Mouse (Mus musculus) erythroblast, embryonic 14.5 days (primary cell): ENCODE results near the gene Ubxn10. TPM values are rescaled to one million over a fixed set of nuclear protein-coding genes. Genes with fewer than 3 reads are reported as not detected.

Experiments used
- H3K27me3 ChIP-seq: 2 replicates; pipeline ENCODE4 v1.6.1; 2012; ENCODE audit warnings: inconsistent platforms; ENCODE audit not compliant: control insufficient read depth
- H3K36me3 ChIP-seq: 2 replicates; pipeline ENCODE4 v1.6.1; 2012; ENCODE audit warnings: mild to moderate bottlenecking, inconsistent platforms; ENCODE audit not compliant: control insufficient read depth
- H3K4me1 ChIP-seq: 2 replicates; pipeline ENCODE4 v1.6.1; 2012; ENCODE audit warnings: inconsistent platforms; ENCODE audit not compliant: control insufficient read depth
- H3K4me3 ChIP-seq: replicated peaks from 2 replicates; pipeline ENCODE3; 2012; ENCODE audit warnings: moderate library complexity, mild to moderate bottlenecking, inconsistent platforms
- H3K9me3 ChIP-seq: 2 replicates; pipeline ENCODE4 v1.6.1; 2012; ENCODE audit warnings: low read length, inconsistent platforms, mixed read lengths; ENCODE audit not compliant: control insufficient read depth
- GATA1 ChIP-seq: IDR thresholded peaks from 2 replicates; pipeline ENCODE4 v1.6.1; 2012; ENCODE audit warnings: low read length, inconsistent platforms, mixed read lengths
- TAL1 ChIP-seq: IDR thresholded peaks from 3 replicates; pipeline ENCODE4 v1.6.1; 2012; ENCODE audit warnings: low read length, inconsistent platforms, mixed read lengths
- polyA plus RNA-seq: library from polyadenylated mRNA; stranded (reverse); fragments of >175 nt; gene quantifications from 2 replicates; pipeline ENCODE4 v1.2.3, GENCODE M21; 2012

Ubxn10 gene
- polyA plus RNA-seq, 1 experiment = not detected

DNA sequence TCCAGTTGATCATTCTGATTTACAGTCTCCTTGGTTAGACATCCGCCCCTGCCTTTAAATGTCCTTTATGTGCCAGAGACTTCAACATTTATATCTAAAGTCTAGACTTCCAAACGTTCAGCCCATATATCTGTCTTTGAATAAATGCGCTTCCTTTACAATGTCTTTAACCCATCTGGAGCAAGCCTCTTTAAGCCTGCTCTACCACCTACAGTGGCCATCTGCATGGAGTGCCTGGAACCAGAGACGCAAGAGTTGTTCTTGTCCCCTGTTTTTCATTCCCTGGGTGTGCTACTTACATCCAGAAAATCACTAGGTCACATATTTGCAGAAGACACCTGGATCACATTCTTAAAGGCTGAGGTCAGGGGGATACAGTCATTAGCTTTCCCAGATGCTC, 56.8 kb downstream of the Ubxn10 start:
- Histone ChIP-seq H3K4me1 (no peaks in the 10 kb centered on the region), H3K36me3 (no peaks in the 10 kb centered on the region), H3K9me3 (no peaks in the 10 kb centered on the region), H3K4me3 (no peak overlapping the region), H3K27me3 (no peaks in the 10 kb centered on the region)
- TF ChIP-seq TAL1 (no peak), GATA1 (no peak)

GRCm38 (mm10) chr4:138677579-138677978, 59.4 kb downstream of the Ubxn10 start:
- H3K9me3 ChIP-seq = no peaks in the 10 kb centered on the region
- H3K4me3 ChIP-seq = no peak overlapping the region
- no peaks in the 10 kb centered on the region for H3K4me1 ChIP-seq

GRCm38 (mm10) chr4:138676480-138676879, 60.5 kb downstream of the Ubxn10 start:
- no peak overlapping the region for H3K4me3 ChIP-seq
- H3K27me3 ChIP-seq = no peaks in the 10 kb centered on the region
- no peaks in the 10 kb centered on the region for H3K4me1 ChIP-seq
- TF ChIP-seq GATA1 (no peak), TAL1 (no peak)
- H3K9me3 ChIP-seq = no peaks in the 10 kb centered on the region
- H3K36me3 ChIP-seq = no peaks in the 10 kb centered on the region

More at GRCm38 (mm10) chr4:138677579-138677978, 59.4 kb downstream of the Ubxn10 start:
- Histone ChIP-seq H3K27me3 (no peaks in the 10 kb centered on the region), H3K36me3 (no peaks in the 10 kb centered on the region)
- TF ChIP-seq GATA1 = no peak
- TF ChIP-seq TAL1 = no peak

GRCm38 (mm10) chr4:138672160-138672559, 64.8 kb downstream of the Ubxn10 start:
- Histone ChIP-seq H3K9me3 (no peaks in the 10 kb centered on the region), H3K4me1 (no peaks in the 10 kb centered on the region), H3K27me3 (no peaks in the 10 kb centered on the region), H3K36me3 (no peaks in the 10 kb centered on the region), H3K4me3 (no peak overlapping the region)
- TF ChIP-seq TAL1 (no peak), GATA1 (no peak)

GRCm38 (mm10) chr4:138670093-138670889, 66.7 kb downstream of the Ubxn10 start:
- Histone ChIP-seq H3K4me3 (no peak overlapping the region), H3K36me3 (no peaks in the 10 kb centered on the region), H3K9me3 (no peaks in the 10 kb centered on the region; the same call in 1 of the 2 replicates), H3K4me1 (no peaks in the 10 kb centered on the region), H3K27me3 (no peaks in the 10 kb centered on the region)
- no peak for TF ChIP-seq TAL1
- no peak for TF ChIP-seq GATA1

- Histone ChIP-seq H3K36me3 (no peaks in the 10 kb centered on the region), H3K4me3 (no peak overlapping the region), H3K4me1 (no peaks in the 10 kb centered on the region), H3K9me3 (peaks cover 5% of the 10 kb centered on the region; the same call in 1 of the 2 replicates), H3K27me3 (no peaks in the 10 kb centered on the region)
- TF ChIP-seq TAL1 (no peak), GATA1 (no peak)
Measured at GRCm38 (mm10) chr4:138666521-138666920, 70.4 kb downstream of the Ubxn10 start.

DNA sequence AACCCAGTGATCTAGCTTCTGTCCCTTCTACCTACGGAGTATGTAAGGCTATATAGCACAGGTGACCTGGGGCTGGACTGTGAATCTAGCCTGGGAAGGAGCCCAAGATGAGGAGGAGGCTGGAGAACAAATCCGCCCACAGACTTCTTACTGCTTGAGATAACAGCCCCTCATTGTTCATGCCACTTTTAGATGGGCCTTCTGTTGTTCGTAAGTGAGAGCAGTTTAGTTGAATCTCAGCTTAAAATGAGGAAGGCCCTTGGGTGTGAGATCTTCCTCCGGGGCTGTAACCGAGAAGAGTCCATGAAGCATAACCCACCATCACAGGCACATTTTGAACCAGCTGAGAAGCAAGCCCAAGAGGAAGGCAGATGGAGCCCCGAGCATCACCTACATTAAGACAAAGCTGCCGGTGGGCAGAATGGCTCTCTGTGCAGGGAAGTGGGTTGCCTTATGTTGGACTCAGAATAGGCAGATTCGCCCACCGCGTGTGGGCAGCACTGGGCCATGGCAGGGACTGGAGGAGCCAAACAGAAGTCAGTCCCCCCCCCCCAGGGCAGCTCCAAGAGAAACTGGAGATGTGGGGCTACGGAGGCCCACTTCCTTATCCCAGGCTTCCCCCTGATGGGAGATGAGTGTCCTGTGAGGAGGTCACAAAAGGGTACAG, 76.9 kb downstream of the Ubxn10 start:
- Histone ChIP-seq H3K9me3 (peaks cover 5% of the 10 kb centered on the region; the same call in 1 of the 2 replicates), H3K4me3 (no peak overlapping the region), H3K27me3 (no peaks in the 10 kb centered on the region), H3K4me1 (no peaks in the 10 kb centered on the region), H3K36me3 (no peaks in the 10 kb centered on the region)
- no peak for TF ChIP-seq TAL1
- TF ChIP-seq GATA1 = no peak

Other genes with a start within 250 kb of the Ubxn10 start
- under 0.01 TPM in 1 of 2 replicates, not detected in the other for gene Vwa5b1, start 101.3 kb downstream of the Ubxn10 start, polyA plus RNA-seq
- not detected in 2 replicates for gene Pla2g2c, start 12.4 kb downstream of the Ubxn10 start, polyA plus RNA-seq
- not detected in 2 replicates for gene Pla2g2f, start 20.5 kb upstream of the Ubxn10 start, polyA plus RNA-seq
- gene Pla2g2d, start 38.6 kb upstream of the Ubxn10 start, polyA plus RNA-seq = 0.02 TPM in 1 of 2 replicates, not detected in the other
- not detected in 2 replicates for gene Pla2g5, start 126.3 kb upstream of the Ubxn10 start, polyA plus RNA-seq
- not detected in 2 replicates for gene Gm13030, start 136.8 kb upstream of the Ubxn10 start, polyA plus RNA-seq
- gene Pla2g2e, start 140.8 kb upstream of the Ubxn10 start, polyA plus RNA-seq = not detected in 2 replicates
- gene Otud3, start 176.8 kb upstream of the Ubxn10 start, polyA plus RNA-seq = 0.27 and 0.41 TPM in 2 replicates
- gene Rnf186, start 229.9 kb upstream of the Ubxn10 start, polyA plus RNA-seq = not detected in 2 replicates
- gene Tmco4, start 235.7 kb upstream of the Ubxn10 start, polyA plus RNA-seq = 0.08 and 0.13 TPM in 2 replicates